Mouse (Mus musculus) kidney, adult 2 months (tissue): Measurements from ENCODE around the gene Rpap2.

ENCODE experiments used
- CTCF ChIP-seq: fragments of 200-500 bp; conservative IDR thresholded peaks from 2 replicates; pipeline ENCODE4 v1.5.1; 2011; ENCODE audit warnings: low read depth, mild to moderate bottlenecking, control low read depth, low read length, moderate library complexity, mixed read lengths; ENCODE audit not compliant: insufficient read depth, insufficient read length
- POLR2A ChIP-seq: fragments of 200-500 bp; IDR thresholded peaks from one replicate; pipeline ENCODE4 v1.6.1; 2011; ENCODE audit warnings: low read depth, low read length, control low read depth

- TF ChIP-seq POLR2A (no peak), CTCF (no peak)
These were observed 108.6 kb downstream of the Rpap2 start for GRCm38 (mm10) chr5:107705756-107706155.
